17 mouse cellular contexts compared by ENCODE assay signal in genomic region chrX:12716036-12716435, GRCm38 (mm10).
"Had no signal": no experiment of that assay in that cellular context is flagged by ENCODE, and none has a peak within 500 bp of the region (broad histone marks: within the 10 kb centered on the region; RNA-seq: fewer than 3 reads in every experiment).

No protein-coding gene starts in this region.

- H3K4me3 ChIP-seq: neural tube, embryonic 12.5 days; neural tube, embryonic 13.5 days; neural tube, embryonic 15.5 days; stomach, embryonic 15.5 days had no signal

- H3K27me3 ChIP-seq: neural tube, embryonic 12.5 days; neural tube, embryonic 13.5 days; neural tube, embryonic 15.5 days; stomach, embryonic 15.5 days had no signal

- H3K27ac ChIP-seq: neural tube, embryonic 12.5 days; neural tube, embryonic 13.5 days; neural tube, embryonic 15.5 days; stomach, embryonic 15.5 days; stomach, postnatal 0 days had no signal

- H3K36me3 ChIP-seq: stomach, embryonic 15.5 days had no signal

- H3K4me1 ChIP-seq: neural tube, embryonic 12.5 days; neural tube, embryonic 13.5 days; neural tube, embryonic 15.5 days; stomach, embryonic 15.5 days had no signal

- DNase-seq: retina, postnatal 1 day; right cerebral cortex, adult 18-20 months; right cerebral cortex, postnatal 14 days; right cerebral cortex, postnatal 25 days; right cerebral cortex, postnatal 4 days; spleen, adult 18-20 months; thymus, adult 18-20 months; thymus, adult 2 months; thymus, postnatal 14 days; thymus, postnatal 25 days; thymus, postnatal 36 days; thymus, postnatal 4 days had no signal
